Mouse (Mus musculus): ENCODE results near the gene Socs4. TPM values are rescaled to one million over a fixed set of nuclear protein-coding genes. Genes with fewer than 3 reads are reported as not detected.
"Not testable (repeated sequence)": the region's sequence is repeated elsewhere in the genome, so short reads cannot be mapped to it uniquely, and the experiment has no call there.

Gene Socs4
- polyA plus RNA-seq, 1 experiment: 3.1 TPM

DNA sequence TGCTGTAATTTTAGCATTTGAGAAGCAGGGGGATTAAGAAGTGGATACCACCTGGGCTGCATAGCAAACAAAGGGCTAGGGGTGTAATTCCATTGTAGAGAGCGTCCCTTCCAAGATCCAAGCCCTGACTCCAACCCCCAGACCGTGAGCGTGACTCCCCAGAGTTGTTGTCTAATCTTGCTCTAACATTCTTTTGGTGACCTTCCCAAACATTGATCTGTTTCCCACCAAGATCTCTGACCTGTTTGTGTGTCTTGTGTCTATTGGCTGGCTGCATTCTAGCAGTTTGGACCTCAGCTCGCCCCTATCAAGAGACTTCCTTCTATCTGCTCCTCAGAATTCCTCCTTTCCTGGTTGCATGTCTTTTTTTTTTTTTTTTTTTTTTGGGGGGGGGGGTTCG lies 10.3 kb downstream of the Socs4 start:
- no peak for DNase-seq (ENCODE audit: low read depth)

DNA sequence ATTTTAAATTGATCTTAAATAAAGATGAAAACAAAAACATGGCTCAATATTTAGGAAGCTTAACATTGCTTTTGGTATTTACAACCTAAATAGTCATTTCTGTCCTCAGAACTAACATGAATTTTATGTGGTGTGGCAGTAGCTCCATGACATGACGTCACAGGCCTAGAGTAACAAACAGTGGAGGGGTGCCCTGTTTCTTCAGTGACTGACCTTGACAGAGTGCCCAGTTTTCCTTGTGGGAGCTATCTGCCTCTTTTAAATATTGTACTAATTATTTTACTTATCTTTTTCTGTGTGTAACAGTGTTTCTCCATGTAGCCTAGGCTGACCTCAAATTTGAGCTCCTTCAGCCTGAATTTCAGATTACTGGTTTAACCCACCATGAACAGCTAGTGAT lies 15.0 kb downstream of the Socs4 start:
- no peak for DNase-seq (ENCODE audit: low read depth)

GRCm38 (mm10) chr14:47294136-47294535 lies 17.4 kb downstream of the Socs4 start:
- no peak for DNase-seq (ENCODE audit: low read depth)

DNA sequence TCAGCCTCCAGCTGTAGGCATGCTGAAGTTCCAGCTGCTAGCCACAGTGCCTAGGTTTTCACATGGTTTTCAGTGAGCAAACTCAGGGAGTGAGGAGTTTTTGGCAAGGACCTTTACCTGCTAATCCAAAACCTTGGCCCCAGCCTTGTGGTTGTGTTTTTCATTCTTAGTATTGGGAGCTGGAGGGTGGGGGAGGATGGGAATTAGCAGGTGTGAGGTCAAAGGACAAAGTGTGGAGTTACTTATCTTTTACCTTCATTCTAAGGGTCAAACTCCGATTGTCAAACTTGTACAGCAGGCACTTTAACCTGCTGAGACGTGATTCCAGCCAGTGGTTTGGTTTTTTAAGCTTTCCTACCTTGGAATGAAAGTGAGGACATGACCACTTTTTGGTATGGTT lies 19.5 kb downstream of the Socs4 start:
- DNase-seq (ENCODE audit: low read depth): no peak

DNA sequence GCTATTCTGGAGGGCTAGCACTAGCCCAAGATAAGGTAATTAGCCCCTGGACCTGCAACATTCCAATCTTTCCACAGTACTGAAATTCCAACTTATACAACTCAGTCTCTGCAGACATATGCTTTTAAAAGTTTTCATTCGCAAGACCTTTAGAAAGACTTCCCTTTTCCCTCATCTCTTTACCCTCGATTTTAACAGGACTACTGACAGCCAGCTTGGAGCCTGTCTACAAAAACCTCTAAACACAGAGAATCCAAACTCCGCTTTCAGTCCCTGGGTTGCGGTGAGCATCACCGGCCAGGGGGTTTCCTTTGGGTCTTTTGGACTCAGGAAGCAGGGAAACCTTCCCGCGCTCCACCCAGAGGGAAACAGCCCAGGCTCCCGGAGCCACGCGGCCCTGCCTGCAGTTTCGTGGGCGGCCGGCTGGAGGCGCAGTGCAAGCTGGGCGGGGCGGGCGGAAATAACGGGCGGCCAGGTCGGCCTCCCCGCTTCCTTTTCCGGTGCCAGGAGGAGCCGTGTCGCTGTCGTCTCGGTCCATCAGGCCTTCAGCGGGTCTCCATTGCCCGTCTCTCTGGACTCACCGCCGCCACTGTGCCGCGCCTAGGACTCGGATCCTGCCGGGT lies 21.2 kb downstream of the Socs4 start, which contains the start of gene Mapk1ip1l:
Gene Mapk1ip1l (plus strand): TSS at position 482 of the 623 bp plus-strand sequence.
- DNase-seq (ENCODE audit: low read depth): no peak

DNA sequence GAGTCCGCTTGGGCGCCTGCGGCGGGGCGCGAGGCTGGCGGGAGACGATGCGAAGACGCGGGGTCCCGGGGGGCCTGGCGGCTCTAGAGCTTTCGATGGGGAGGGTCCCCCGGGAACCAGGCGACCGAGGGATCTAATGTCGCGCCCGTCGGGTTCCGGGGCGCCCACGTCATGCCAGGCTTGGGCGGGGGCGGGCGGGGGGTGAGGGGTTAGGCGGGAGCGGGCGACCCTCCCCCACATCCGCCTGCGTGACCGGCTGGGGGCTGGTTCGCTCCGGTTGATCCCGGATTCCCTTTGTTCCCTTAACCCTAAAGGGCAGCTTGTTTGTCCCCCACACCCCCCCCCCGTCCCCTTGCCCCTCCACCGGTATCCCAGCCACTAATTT lies 21.7 kb downstream of the Socs4 start:
- DNase-seq (ENCODE audit: low read depth): no peak

- no peak for DNase-seq (ENCODE audit: low read depth)
These were observed 22.1 kb downstream of the Socs4 start for GRCm38 (mm10) chr14:47298819-47299261.

- no peak for DNase-seq (ENCODE audit: low read depth)
These were observed 26.4 kb downstream of the Socs4 start for GRCm38 (mm10) chr14:47302885-47303680.

DNA sequence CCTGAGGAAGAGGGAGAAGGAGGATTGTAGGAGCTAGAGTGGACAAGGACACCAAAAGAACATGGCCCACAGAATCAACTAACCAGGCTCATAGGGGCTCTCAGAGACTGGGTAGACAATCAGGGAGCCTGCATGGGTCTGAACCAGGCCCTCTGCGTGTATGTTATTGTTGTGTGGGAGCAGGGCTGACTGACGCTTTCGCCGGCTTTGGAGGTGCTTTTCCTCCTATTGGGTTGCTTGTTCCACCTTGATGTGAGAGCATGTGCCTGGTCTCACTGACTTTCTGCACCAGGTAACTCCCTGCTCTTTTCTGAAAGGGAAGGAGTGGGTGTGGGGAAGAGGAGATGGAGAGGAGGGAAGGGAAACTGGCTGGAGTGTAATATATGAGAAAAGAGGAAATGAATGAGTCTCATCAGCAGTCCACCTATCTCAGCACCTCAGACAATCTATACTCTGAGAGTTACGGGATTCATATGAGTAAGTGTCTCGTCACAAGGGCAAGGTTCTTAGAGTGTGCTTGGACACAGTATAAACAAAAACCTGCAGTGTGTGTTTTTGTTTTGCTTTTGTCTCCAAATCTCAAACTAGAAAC lies 28.2 kb downstream of the Socs4 start:
- DNase-seq (ENCODE audit: low read depth): no peak

DNA sequence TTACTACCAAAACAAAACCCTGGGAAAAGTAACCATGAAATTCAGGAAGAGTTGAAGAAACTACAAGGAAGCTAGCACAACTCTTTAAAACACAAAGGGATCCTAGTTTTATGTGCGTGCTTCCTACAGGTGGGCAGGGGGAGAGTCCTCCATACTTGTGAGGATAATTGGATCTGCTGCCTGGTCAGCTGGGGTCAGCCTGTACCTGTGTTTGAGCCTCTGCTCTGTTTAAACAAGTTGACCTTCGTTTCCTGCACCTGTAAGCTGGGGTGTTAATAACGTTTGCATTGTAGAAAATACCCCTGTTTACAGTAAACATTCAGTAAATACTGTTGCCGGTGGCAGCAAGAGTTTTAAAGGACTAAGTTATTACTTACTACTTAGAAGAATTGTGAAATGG lies 29.2 kb downstream of the Socs4 start:
- DNase-seq (ENCODE audit: low read depth): no peak

DNA sequence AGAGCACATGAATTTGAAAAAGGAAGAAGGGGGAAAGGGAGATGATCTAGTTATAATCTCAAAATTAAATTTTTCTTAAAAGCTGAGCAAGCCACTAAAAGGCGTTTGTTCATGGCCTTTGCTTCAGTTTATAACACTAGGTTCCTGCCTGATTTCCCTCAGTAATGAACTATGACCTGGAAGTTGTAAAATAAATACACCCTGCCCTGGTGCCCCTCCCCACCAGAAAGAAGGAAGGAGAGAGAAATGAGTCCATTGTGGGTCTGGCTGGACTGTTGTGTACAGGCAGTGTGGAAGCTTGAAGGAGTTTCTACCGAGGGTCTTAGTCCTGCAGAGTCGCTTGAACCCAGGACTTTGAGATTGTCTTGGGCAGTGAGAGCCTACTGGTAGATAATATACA lies 30.9 kb downstream of the Socs4 start:
- DNase-seq (ENCODE audit: low read depth): no peak

- no peak for DNase-seq (ENCODE audit: low read depth)
These were observed 32.3 kb downstream of the Socs4 start for GRCm38 (mm10) chr14:47309061-47309460.

GRCm38 (mm10) chr14:47310342-47311181 lies 33.8 kb downstream of the Socs4 start:
- DNase-seq (ENCODE audit: low read depth): no peak

- DNase-seq (ENCODE audit: low read depth): no peak
These were observed 42.6 kb downstream of the Socs4 start for GRCm38 (mm10) chr14:47319362-47319761.

DNA sequence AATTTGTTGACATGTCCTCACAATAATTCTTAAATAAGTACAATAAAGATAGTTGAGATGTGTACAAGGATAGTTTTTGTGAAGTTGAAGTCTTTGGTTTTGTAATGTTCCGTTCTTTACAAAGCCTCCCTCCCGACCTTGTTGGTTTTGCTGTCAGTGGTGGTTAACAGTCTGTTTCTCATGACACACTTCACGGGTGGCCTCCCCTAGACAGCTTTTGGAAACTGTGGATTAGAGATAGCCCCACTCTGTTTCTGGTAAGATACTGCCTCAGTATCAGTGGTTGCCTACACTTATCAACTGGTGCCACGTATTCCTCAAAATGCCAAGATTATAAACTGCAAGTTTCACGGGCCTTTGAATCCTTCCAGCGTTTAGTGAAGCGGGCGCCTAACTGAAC lies 44.9 kb downstream of the Socs4 start:
- DNase-seq (ENCODE audit: low read depth): not testable (repeated sequence)

DNA sequence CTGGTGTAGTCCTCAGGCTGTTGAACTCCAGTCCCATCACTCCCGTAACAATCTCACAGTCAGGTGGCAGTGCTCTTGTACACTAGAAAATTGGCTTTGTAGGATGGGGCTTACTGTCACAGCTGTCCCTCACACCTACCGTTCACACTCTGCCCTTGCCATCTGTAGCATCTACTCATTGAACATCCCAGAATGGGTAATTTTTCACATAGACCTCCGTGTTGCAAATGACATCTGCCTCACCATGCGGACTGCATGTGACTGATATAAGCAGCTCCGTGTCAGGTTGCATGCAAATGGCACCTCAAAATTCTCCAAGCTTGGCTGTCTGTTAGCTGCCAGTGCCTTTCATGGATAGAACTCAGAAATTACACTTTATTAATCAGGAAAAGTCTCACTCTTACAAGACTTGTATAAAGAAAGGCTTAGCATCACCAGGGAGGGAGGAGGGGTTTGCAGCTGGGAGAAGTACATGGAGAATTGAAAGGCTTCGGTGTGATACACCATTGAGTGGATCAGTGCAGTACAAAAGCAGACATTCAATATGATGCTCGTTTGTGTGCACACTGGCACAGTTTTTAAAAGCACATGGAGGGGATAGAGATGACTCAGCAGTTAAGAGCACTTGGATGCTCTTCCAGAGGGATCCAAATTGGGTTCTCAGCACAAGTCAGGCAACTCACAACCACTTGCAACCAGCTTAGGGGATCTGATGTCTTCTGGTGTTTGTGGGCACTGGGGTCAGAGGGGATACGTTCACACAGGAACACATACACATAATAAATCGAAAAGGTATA lies 49.4 kb downstream of the Socs4 start:
- DNase-seq (ENCODE audit: low read depth): no peak

DNA sequence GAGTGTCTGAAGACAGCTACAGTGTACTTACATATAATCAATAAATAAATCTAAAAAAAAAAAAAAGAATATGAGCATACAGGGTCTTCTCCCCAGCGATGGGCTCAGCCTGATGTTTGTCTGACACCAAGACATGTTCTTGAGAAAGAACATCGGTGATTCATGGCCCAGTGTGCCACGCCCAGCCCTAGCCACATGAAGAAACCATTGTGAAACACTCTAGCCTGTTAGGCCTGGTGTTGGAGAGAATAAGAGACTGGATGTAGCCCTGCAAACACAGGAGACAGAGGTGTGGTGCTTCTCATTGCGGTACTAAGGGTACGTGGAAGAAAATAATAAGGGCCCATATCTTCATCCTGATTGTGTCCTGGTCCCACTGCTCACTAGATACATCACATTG lies 50.6 kb downstream of the Socs4 start:
- no peak for DNase-seq (ENCODE audit: low read depth)

DNA sequence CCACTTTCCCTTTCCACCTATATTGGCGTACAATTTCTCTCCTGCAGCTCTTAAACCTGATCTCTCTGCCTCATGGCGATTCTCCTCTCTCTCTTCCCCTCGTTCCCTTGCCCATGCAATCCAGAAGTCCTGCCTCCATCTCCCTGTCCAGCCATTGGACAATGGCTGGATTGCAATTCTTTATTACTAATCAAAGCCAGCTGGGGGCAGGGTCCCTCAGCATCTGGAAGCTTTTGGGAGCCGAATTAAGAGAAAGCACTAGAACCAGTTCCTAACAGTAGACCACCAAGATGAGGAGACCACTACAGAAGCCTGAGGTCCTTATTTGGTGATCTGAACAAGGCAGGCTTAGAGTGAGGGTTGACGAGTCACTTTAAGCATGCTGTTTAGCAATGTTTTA lies 55.2 kb downstream of the Socs4 start:
- no peak for DNase-seq (ENCODE audit: low read depth)

DNA sequence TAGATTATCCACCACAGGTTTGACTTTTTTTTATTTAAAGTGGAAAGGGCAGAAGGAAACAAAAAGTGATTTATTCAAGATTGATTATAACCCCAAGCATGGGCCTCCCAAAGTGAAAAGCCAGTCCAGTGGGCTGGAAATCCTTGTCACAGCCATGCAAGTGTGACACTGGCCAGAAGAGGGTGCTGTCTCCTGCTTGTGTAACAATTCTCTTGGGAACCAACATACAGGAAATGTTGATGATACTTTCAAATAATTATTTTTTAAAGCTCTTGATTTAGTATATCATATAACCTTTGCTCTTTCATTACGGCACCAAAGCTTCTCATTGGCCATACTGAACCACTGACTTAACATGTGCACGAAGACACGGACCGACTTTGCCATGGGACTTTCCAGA lies 58.1 kb downstream of the Socs4 start:
- DNase-seq (ENCODE audit: low read depth): no peak

- no peak for DNase-seq (ENCODE audit: low read depth)
These were observed 58.6 kb downstream of the Socs4 start for GRCm38 (mm10) chr14:47335300-47335699.

DNA sequence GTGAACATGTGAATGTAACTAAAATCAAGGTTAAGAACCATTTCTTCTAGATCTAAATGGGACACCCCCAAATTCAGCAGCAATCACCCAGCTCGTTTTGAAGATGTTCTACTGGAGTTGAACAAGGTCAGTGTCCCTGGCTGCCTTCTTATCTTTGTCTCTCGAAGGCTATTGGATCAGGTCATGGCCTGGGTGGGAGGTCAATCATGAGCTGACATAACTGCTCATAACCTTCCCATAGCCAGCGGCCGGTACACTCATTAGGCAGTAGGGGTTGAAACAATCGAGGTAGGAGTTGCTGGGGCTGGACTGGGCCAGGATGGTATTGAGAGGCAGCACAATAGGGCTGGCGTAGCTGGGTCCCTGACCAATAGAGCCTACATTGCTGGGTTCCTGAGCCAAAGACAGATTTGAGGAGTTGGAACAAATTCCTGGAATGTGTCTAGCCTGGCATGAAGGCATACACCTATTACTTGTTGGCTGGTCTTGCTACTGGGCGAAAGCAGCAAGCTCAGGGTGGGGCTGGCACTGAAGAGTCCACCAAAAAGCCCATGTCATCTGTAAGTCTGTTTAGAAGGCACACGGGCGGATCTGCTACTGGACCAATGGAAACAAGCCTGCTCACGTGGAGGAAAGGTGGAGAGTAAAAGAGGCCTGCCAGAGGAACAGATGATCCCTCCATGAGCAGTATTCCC lies 63.6 kb downstream of the Socs4 start:
- no peak for DNase-seq (ENCODE audit: low read depth)
